Mouse (Mus musculus) heart, embryonic 13.5 days (tissue): ENCODE results near the gene Rlbp1. TPM values are rescaled to one million over a fixed set of nuclear protein-coding genes. Genes with fewer than 3 reads are reported as not detected.

Experiments used
- ATAC-seq: fragments of 200-750 bp; cut with Nextera tagmentation; 2 replicates; pipeline ENCODE4 v1.8.0; 2017; ENCODE audit warnings: moderate TSS enrichment; ENCODE audit not compliant: insufficient number of reproducible peaks, low FRiP score, low TSS enrichment; ENCODE audit errors: extremely low read depth
- H3K27ac ChIP-seq: fragments of 300-500 bp; sonication (generic); replicated peaks from 2 replicates; pipeline ENCODE4 v1.5.1; 2015; ENCODE audit warnings: moderate library complexity, mild to moderate bottlenecking, inconsistent platforms
- H3K27me3 ChIP-seq: fragments of 300-500 bp; sonication (generic); replicated peaks from 2 replicates; pipeline ENCODE4 v1.6.1; 2015; ENCODE audit warnings: mild to moderate bottlenecking, inconsistent platforms
- H3K36me3 ChIP-seq: fragments of 300-500 bp; sonication (generic); 2 replicates; pipeline ENCODE4 v1.6.1; 2015; ENCODE audit warnings: mild to moderate bottlenecking, inconsistent platforms
- H3K4me1 ChIP-seq: fragments of 300-500 bp; sonication (generic); 2 replicates; pipeline ENCODE4 v1.6.1; 2015; ENCODE audit warnings: inconsistent platforms
- H3K4me2 ChIP-seq: fragments of 300-500 bp; sonication (generic); 2 replicates; pipeline ENCODE4 v1.6.1; 2015; ENCODE audit warnings: inconsistent platforms, mild to moderate bottlenecking, moderate library complexity
- H3K4me3 ChIP-seq: fragments of 300-500 bp; sonication (generic); 2 replicates; pipeline ENCODE4 v1.5.1; 2015; ENCODE audit warnings: moderate library complexity, mild to moderate bottlenecking, inconsistent platforms
- H3K9ac ChIP-seq: fragments of 300-500 bp; sonication (generic); 2 replicates; pipeline ENCODE4 v1.6.1; 2015; ENCODE audit warnings: inconsistent platforms, mild to moderate bottlenecking, moderate library complexity
- H3K9me3 ChIP-seq: fragments of 300-500 bp; sonication (generic); 2 replicates; pipeline ENCODE4 v1.6.1; 2016; ENCODE audit warnings: inconsistent platforms
- WGBS: fragments of 180-500 bp; shearing (Covaris S2); methylation state at CpG from one replicate; pipeline ENCODE4 v1.1.7; 2015; ENCODE audit warnings: mixed read lengths; 5-methylcytosine and 5-hydroxymethylcytosine counted together
- polyA plus RNA-seq: library from polyadenylated mRNA; unstranded; fragments of >200 nt; fragmentation: Nextera tagmentation; extraction: Ambion mirVana; gene quantifications from 2 replicates; pipeline ENCODE4 v1.2.1, GENCODE M21; 2015

The Rlbp1 gene
- not detected in 2 replicates for polyA plus RNA-seq

DNA sequence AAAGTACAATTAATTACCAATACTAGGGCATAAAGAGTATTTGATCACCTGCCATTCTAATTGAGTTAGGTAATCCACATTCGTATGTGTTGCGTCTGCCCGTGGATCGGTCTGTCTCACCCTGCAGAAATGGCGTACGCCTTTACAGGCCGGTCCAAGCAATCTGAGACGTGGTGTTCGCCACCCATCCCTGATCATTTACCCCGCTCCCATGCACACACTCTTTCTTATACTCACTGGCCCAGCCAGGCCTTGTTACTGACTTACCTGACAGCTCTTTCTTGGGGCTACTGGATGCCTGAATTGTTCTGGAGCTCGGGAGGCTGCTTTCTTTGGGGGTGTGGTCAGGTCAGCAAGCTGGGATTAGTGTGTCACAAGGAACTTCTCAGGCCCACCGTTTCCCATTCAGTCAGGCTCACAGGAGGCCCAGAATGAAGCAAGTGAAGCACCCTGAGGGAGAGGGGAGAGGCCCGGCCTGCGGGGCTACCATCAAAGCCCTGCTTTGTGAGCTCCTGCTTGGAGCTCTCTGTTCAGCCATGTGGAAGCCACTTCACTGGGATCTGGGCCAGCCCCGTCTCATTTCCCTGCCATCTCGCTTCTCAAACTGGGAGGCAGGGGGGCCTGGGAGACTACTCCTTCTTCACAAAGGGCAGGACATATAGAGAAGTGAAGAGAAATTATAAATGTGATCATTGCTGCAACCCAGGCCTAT lies at the start of gene Rlbp1:
Rlbp1 (minus strand) TSS at position 627 of the 712 bp plus-strand sequence.
- no peak within 1 kb of the TSS for H3K4me3 ChIP-seq
- H3K4me2 ChIP-seq = no peak within 1 kb of the TSS
- no peaks in the 10 kb centered on the region for H3K36me3 ChIP-seq
- peaks cover 12% of the 10 kb centered on the region; the same call in 1 of the 2 replicates for H3K27me3 ChIP-seq
- no peaks in the 10 kb centered on the region for H3K4me1 ChIP-seq
- H3K9me3 ChIP-seq = no peaks in the 10 kb centered on the region
- H3K9ac ChIP-seq = no peak within 1 kb of the TSS
- no peak within 1 kb of the TSS for H3K27ac ChIP-seq
- 65% methylated on average over 16 of the region's 16 CpGs for WGBS
- no peak for ATAC-seq

DNA sequence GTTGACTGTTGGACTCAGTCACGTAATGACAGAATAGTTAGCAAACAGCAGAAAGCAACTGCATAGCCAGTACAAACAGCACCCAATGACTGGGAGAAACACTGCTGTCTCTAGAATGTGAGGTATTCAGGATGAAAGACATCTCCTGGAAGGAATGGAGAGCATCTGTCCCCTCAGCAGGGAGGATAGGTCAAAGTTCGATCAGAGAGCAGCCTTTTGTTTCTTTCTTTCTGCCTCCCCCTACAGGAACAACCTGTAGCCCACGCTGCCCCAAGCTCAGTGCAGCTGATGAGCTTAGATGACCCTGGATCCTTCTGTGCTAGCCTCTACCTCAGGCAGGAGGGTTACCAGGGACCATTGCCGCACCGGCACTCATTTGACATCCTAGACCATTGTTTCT lies 41.4 kb upstream of the Rlbp1 start:
- no peak for ATAC-seq
- no peaks in the 10 kb centered on the region for H3K27me3 ChIP-seq
- peaks cover 18% of the 10 kb centered on the region for H3K36me3 ChIP-seq
- H3K27ac ChIP-seq = no peak overlapping the region
- peak overlapping the region; percentile 28; the same call in 1 of the 2 replicates for H3K9ac ChIP-seq
- no peaks in the 10 kb centered on the region for H3K9me3 ChIP-seq
- no peak overlapping the region for H3K4me2 ChIP-seq
- WGBS = 57% methylated on average over 5 of the region's 5 CpGs
- H3K4me1 ChIP-seq = no peaks in the 10 kb centered on the region
- H3K4me3 ChIP-seq = no peak overlapping the region

DNA sequence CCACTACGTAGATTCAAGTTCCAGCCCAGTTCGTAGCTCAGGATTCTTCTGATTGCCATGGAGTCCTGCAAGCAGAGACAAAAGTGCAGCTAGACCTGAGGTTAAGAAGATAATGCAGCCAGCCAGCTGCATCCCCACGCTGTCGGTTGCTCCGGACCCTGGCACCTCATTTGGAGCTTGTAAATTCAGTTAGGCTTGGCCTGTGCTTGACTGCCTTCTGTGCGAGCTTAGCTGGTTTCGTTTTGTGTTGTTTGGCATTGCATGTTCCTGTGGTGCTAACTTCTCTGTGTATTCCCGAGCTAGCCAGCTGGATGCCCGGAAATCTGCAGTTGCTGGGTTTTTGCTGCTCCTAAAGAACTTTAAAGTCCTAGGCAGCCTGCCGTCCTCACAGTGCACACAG lies 39.0 kb upstream of the Rlbp1 start:
- Histone ChIP-seq H3K27ac (no peak overlapping the region), H3K9ac (no peak overlapping the region), H3K4me2 (no peak overlapping the region), H3K4me3 (no peak overlapping the region), H3K4me1 (no peaks in the 10 kb centered on the region), H3K36me3 (peaks cover 21% of the 10 kb centered on the region), H3K9me3 (no peaks in the 10 kb centered on the region), H3K27me3 (no peaks in the 10 kb centered on the region)
- ATAC-seq = no peak
- WGBS = 79% methylated on average over 10 of the region's 10 CpGs

DNA sequence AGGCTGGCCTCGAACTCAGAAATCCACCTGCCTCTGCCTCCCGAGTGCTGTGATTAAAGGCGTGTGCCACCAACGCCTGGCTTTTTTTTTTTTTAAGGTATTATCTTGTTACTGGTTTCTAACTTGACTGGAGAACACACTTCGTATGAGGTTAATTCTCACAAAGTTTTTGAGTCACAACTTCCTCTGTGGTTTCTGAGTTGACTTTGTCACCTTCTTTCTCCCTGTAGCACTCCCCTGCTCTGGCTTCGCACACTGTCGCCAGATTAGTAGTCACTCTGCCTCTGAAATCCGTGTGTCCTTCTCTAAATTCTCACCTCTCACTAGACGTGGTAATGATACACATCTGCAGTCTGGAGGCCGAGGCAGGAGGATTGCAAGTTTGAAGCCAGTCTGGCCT lies 36.0 kb upstream of the Rlbp1 start:
- H3K27me3 ChIP-seq = no peaks in the 10 kb centered on the region
- no peak overlapping the region for H3K4me2 ChIP-seq
- peaks cover 27% of the 10 kb centered on the region for H3K36me3 ChIP-seq
- no peak overlapping the region for H3K4me3 ChIP-seq
- no peak overlapping the region for H3K9ac ChIP-seq
- no peaks in the 10 kb centered on the region for H3K9me3 ChIP-seq
- H3K27ac ChIP-seq = no peak overlapping the region
- no peaks in the 10 kb centered on the region for H3K4me1 ChIP-seq
- ATAC-seq = no peak
- WGBS = 85% methylated on average over 10 of the region's 10 CpGs

DNA sequence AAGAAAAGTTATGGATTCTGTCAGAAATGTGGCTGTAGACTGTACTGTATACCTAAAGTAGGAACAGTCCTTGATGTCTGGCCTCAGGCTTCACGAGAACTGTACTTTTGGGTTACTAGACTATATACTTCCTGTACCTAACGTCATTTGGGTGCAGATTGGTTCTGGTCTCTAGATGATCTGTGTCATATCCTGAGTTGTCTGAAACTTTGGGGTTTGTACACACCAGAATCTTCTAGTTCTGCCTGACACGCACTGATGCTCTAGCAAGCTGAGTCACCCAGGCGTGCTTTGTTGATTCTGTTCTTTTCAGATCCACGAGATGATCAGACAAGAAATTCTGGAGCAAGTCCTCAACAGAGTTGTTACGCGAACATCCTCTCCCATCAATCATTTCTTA lies 33.1 kb upstream of the Rlbp1 start:
- no peak overlapping the region for H3K4me3 ChIP-seq
- no peak overlapping the region for H3K9ac ChIP-seq
- peaks cover 27% of the 10 kb centered on the region for H3K36me3 ChIP-seq
- no peaks in the 10 kb centered on the region for H3K27me3 ChIP-seq
- no peaks in the 10 kb centered on the region for H3K9me3 ChIP-seq
- no peak for ATAC-seq
- no peaks in the 10 kb centered on the region for H3K4me1 ChIP-seq
- WGBS = 89% methylated on average over 7 of the region's 7 CpGs
- H3K4me2 ChIP-seq = no peak overlapping the region
- no peak overlapping the region for H3K27ac ChIP-seq

DNA sequence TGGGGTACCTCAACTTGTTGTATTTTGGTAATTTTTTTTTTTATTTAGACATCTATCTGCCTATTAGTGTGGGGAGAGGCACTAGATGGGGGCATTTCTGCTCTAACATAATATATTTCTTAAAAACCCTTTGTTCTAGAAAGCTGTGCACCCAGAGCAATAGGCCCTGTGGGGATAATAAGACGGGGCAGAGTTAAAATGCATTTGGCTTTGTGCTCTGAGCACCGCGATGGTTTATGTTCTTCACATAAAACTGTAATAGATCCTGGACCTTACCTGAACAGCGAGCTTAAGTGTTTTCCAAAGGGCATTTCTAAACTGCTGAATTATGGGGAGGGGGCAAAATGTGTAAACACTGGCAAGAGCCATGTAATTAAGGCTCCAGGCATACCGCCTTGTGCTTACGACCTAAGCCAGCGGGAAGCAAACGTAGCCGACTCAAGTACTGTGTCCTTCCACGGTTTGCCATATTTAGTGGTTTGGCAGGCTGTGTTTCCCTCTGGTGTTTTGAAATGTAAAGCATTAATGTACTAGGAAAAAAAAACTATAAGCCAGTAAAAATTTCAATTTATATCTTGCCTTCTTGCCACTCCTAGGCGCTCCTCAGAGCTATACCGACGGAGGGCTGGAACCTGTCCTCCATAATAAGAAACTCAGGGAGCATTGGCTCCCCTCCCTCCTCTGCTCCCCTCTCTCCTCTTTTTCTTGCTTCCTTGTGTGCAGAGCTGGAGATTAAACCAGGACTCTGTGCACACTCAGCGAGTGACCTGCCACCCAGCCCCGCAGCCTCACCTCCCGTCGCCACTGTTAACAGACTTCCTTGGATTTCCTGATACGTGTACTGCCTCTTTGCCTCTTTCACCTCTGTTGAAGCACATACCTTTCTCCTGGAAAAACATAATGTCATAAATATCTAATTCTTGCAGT lies 27.9 kb upstream of the Rlbp1 start:
- Histone ChIP-seq H3K9ac (no peak overlapping the region), H3K27me3 (no peaks in the 10 kb centered on the region), H3K36me3 (peaks cover 15% of the 10 kb centered on the region), H3K4me1 (no peaks in the 10 kb centered on the region), H3K4me2 (no peak overlapping the region), H3K9me3 (no peaks in the 10 kb centered on the region), H3K27ac (no peak overlapping the region), H3K4me3 (no peak overlapping the region)
- 82% methylated on average over 18 of the region's 18 CpGs for WGBS
- no peak for ATAC-seq

DNA sequence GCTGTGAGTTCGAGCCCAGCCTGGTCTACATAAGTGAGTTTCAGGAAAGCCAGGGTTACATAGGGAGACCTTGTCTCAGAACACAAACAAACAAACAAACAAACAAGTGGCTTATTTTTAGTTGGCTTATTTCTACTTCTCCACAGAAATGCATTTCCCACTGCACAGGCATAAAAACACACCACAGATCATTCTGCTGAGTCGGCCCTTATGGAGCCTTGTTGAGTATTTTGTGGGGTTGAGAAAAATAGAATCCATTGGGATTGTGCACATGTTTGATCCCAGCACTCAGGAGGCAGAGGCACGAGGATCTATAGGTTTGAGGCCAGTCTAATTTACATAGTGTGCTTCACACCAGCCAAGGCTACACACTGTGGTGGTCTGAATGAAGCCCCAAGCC lies 13.4 kb upstream of the Rlbp1 start:
- H3K9ac ChIP-seq = no peak overlapping the region
- no peak for ATAC-seq
- 78% methylated on average over 3 of the region's 3 CpGs for WGBS
- peaks cover 3% of the 10 kb centered on the region; the same call in 1 of the 2 replicates for H3K36me3 ChIP-seq
- no peak overlapping the region for H3K4me2 ChIP-seq
- no peak overlapping the region for H3K4me3 ChIP-seq
- H3K9me3 ChIP-seq = no peaks in the 10 kb centered on the region
- H3K27me3 ChIP-seq = no peaks in the 10 kb centered on the region
- no peaks in the 10 kb centered on the region for H3K4me1 ChIP-seq
- no peak overlapping the region for H3K27ac ChIP-seq

DNA sequence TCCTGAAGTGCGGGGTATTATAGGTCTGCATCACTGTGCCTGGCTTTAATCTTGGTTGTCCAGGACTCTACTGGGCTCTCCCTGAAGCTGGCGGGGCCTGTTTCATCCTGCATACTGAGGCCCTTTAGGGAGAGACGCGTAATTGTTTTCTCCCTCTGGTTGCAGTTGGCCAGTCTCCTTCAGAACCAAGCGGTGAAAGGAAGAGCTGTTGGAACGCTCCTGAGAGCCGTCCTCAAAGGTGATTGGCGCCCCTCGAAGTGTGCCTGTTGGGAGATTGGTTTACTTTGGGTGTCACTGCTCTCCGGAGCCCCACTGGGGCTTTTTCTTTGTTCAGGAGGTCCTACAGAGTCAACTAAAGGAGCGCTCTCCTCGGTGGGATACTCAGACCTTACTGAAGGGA lies 12.1 kb upstream of the Rlbp1 start:
- Histone ChIP-seq H3K27ac (no peak overlapping the region), H3K4me1 (no peaks in the 10 kb centered on the region), H3K4me3 (no peak overlapping the region), H3K4me2 (no peak overlapping the region), H3K9me3 (no peaks in the 10 kb centered on the region), H3K9ac (no peak overlapping the region), H3K36me3 (peaks cover 3% of the 10 kb centered on the region; the same call in 1 of the 2 replicates), H3K27me3 (no peaks in the 10 kb centered on the region)
- no peak for ATAC-seq
- WGBS = 73% methylated on average over 12 of the region's 12 CpGs

DNA sequence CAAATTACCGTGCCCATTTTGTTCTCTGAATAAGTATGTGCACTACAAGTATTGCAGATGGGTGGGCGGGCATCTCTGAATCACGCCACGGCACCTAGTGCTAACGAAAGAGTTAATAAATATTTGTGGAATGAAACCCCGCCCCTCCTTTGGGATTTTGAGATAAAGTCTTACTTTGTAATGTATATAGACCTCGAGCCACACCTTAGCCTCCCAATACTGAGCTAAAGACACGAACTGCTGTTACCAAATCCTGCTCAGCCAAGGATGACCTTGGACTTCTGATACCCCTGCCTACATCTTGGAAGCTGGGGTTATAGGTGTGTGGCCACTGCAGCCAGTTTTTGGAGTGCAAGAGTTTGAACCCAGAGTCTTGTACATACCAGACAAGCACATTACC lies 11.6 kb upstream of the Rlbp1 start:
- Histone ChIP-seq H3K4me1 (no peaks in the 10 kb centered on the region), H3K27ac (no peak overlapping the region), H3K9me3 (no peaks in the 10 kb centered on the region), H3K9ac (no peak overlapping the region), H3K4me2 (no peak overlapping the region), H3K36me3 (peaks cover under 1% of the 10 kb centered on the region; the same call in 1 of the 2 replicates), H3K4me3 (no peak overlapping the region), H3K27me3 (no peaks in the 10 kb centered on the region)
- ATAC-seq = no peak
- WGBS = 80% methylated on average over 8 of the region's 8 CpGs

DNA sequence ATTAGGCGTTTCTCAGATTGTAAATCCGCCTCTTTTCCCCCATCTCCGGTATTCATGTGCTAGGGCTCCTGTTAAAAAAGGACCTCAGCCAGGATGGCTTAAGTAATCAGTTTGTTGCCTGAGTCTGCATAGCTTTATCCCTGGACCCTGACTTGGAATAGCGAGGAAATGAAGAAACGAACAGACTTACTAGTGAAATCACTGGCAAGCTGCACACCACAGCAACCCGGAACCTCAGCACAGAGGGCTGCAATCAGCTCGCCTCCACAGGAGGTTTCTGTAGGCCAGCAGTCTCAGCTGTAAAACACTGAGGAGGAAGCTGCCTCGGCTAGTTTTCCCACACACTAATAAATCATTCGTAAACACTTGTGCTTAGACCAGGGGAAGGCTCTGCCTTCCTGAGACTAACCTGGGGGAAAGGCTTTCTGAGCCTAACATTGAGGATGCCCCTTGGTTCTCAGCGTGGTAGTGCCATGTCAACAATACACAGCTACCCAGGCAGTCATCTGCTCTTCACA lies 10.7 kb upstream of the Rlbp1 start:
- ATAC-seq = no peak
- Histone ChIP-seq H3K4me2 (no peak overlapping the region), H3K4me3 (no peak overlapping the region), H3K27ac (no peak overlapping the region), H3K27me3 (no peaks in the 10 kb centered on the region), H3K36me3 (no peaks in the 10 kb centered on the region; the same call in 1 of the 2 replicates), H3K9me3 (no peaks in the 10 kb centered on the region), H3K9ac (no peak overlapping the region), H3K4me1 (peaks cover 7% of the 10 kb centered on the region)
- whole genome bisulfite sequencing = 78% methylated on average over 10 of the region's 10 CpGs

DNA sequence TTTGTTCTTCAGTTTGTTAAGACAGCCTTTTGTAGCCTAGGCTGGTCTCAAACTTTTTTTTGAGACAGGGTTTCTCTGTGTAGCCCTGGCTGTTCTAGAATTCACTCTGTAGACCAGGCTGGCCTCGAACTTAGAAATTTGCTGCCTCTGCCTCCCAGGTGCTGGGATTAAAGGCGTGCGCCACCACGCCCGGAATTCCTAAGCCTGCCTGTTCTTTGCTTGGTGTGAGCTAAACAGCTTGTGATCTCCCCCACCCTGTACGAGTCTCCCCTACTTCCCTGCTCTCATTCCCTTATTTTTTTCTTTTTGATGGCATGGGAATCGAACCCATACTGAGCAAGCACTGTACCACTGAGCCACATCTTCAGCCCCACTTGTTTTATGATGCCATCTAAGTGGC lies 8.3 kb upstream of the Rlbp1 start:
- ATAC-seq = no peak
- Histone ChIP-seq H3K9ac (no peak overlapping the region), H3K27ac (no peak overlapping the region), H3K4me1 (peaks cover 9% of the 10 kb centered on the region), H3K27me3 (no peaks in the 10 kb centered on the region), H3K36me3 (no peaks in the 10 kb centered on the region), H3K4me3 (no peak overlapping the region), H3K9me3 (no peaks in the 10 kb centered on the region), H3K4me2 (no peak overlapping the region)
- 84% methylated on average over 7 of the region's 7 CpGs for WGBS
